Mouse (Mus musculus) heart, embryonic 13.5 days (tissue): Measurements from ENCODE around the gene Glipr1l2. TPM values are rescaled to one million over a fixed set of nuclear protein-coding genes. Genes with fewer than 3 reads are reported as not detected.
"Not testable (repeated sequence)": the region's sequence is repeated elsewhere in the genome, so short reads cannot be mapped to it uniquely, and the experiment has no call there.

Source experiments
- ATAC-seq: fragments of 200-750 bp; cut with Nextera tagmentation; 2 replicates; pipeline ENCODE4 v1.8.0; 2017; ENCODE audit warnings: moderate TSS enrichment; ENCODE audit not compliant: insufficient number of reproducible peaks, low FRiP score, low TSS enrichment; ENCODE audit errors: extremely low read depth
- H3K27ac ChIP-seq: fragments of 300-500 bp; sonication (generic); replicated peaks from 2 replicates; pipeline ENCODE4 v1.5.1; 2015; ENCODE audit warnings: moderate library complexity, mild to moderate bottlenecking, inconsistent platforms
- H3K27me3 ChIP-seq: fragments of 300-500 bp; sonication (generic); replicated peaks from 2 replicates; pipeline ENCODE4 v1.6.1; 2015; ENCODE audit warnings: mild to moderate bottlenecking, inconsistent platforms
- H3K36me3 ChIP-seq: fragments of 300-500 bp; sonication (generic); 2 replicates; pipeline ENCODE4 v1.6.1; 2015; ENCODE audit warnings: mild to moderate bottlenecking, inconsistent platforms
- H3K4me1 ChIP-seq: fragments of 300-500 bp; sonication (generic); 2 replicates; pipeline ENCODE4 v1.6.1; 2015; ENCODE audit warnings: inconsistent platforms
- H3K4me2 ChIP-seq: fragments of 300-500 bp; sonication (generic); 2 replicates; pipeline ENCODE4 v1.6.1; 2015; ENCODE audit warnings: inconsistent platforms, mild to moderate bottlenecking, moderate library complexity
- H3K4me3 ChIP-seq: fragments of 300-500 bp; sonication (generic); 2 replicates; pipeline ENCODE4 v1.5.1; 2015; ENCODE audit warnings: moderate library complexity, mild to moderate bottlenecking, inconsistent platforms
- H3K9ac ChIP-seq: fragments of 300-500 bp; sonication (generic); 2 replicates; pipeline ENCODE4 v1.6.1; 2015; ENCODE audit warnings: inconsistent platforms, mild to moderate bottlenecking, moderate library complexity
- H3K9me3 ChIP-seq: fragments of 300-500 bp; sonication (generic); 2 replicates; pipeline ENCODE4 v1.6.1; 2016; ENCODE audit warnings: inconsistent platforms
- WGBS: fragments of 180-500 bp; shearing (Covaris S2); methylation state at CpG from one replicate; pipeline ENCODE4 v1.1.7; 2015; ENCODE audit warnings: mixed read lengths; 5-methylcytosine and 5-hydroxymethylcytosine counted together
- polyA plus RNA-seq: library from polyadenylated mRNA; unstranded; fragments of >200 nt; fragmentation: Nextera tagmentation; extraction: Ambion mirVana; gene quantifications from 2 replicates; pipeline ENCODE4 v1.2.1, GENCODE M21; 2015

Glipr1l2 gene
- not detected in 2 replicates for polyA plus RNA-seq

DNA sequence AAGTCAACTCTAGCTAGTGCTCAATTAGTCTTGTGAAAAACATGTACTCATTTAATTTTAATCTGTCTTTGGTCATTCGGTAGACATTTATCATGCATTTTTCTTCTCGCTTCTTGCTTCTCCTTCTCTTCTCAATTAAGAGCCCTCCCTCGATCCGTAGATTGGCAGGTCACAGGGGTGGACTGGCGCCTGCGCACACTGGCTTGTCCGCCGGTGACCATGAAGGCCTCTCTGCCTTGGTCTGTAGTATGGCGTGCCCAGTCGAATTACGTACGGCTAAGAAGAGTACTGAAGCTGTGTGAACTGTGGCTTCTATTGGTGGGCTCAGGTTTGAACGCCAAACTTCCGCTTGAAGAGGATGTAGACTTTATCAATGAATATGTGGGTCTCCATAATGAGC, at the start of gene Glipr1l2:
Gene Glipr1l2, plus strand, starts transcription at position 198 of the 400 bp plus-strand sequence.
- H3K4me1 ChIP-seq = no peaks in the 10 kb centered on the region
- no peak within 1 kb of the TSS for H3K4me3 ChIP-seq
- H3K36me3 ChIP-seq = no peaks in the 10 kb centered on the region
- no peaks in the 10 kb centered on the region for H3K27me3 ChIP-seq
- H3K4me2 ChIP-seq = no peak within 1 kb of the TSS
- no peaks in the 10 kb centered on the region for H3K9me3 ChIP-seq
- no peak within 1 kb of the TSS for H3K9ac ChIP-seq
- H3K27ac ChIP-seq = no peak within 1 kb of the TSS
- no peak for ATAC-seq
- WGBS = 90% methylated on average over 14 of the region's 14 CpGs

GRCm38 (mm10) chr10:112043523-112043922, 39.6 kb upstream of the Glipr1l2 start:
- H3K9ac ChIP-seq, H3K36me3 ChIP-seq, H3K27me3 ChIP-seq, H3K4me2 ChIP-seq, H3K27ac ChIP-seq, H3K4me1 ChIP-seq, H3K9me3 ChIP-seq, ATAC-seq, H3K4me3 ChIP-seq: not testable (repeated sequence)
- 71% methylated on average over 9 of the region's 9 CpGs for WGBS

DNA sequence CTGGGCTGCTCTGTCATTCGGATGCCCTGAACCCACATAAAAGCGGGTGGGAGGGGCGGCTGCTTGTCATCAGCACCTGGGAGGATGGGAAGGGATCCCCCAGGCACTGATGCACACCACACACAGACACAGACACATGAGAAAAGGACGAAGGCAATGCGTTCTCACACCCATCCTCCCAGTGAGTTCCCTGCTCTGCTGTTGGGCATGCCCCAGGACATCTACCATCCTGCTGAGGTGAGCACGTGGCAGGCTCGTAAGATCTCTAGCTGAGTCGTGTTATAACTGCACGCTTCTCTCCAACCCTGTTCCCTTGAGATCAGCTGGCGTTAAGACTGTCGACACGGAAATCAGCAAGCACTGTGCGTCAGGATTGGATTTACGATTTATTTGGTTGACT, 38.9 kb upstream of the Glipr1l2 start:
- ATAC-seq, H3K27me3 ChIP-seq, H3K36me3 ChIP-seq, H3K4me2 ChIP-seq, H3K9ac ChIP-seq, H3K4me3 ChIP-seq, H3K9me3 ChIP-seq, H3K27ac ChIP-seq, H3K4me1 ChIP-seq: not testable (repeated sequence)
- 55% methylated on average over 14 of the region's 14 CpGs for WGBS

DNA sequence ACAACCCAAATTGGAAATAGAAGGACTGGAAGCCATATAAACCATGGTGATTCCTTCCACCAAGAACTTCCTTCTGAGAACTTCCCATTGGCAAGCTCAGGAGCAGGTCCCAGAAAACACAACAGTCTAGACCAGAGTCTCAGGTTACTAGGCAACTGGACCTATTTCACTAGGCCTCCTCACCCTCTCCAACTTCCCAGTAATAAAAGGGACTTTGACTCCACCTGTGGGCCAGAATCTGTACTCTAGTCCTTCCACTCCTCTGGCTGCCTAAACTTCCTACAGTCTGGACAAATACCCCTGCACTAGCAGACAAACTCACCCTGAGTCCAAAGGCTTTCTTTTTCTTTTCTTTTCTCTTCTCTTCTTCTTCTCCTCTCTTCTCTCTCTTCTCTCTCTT, 31.9 kb upstream of the Glipr1l2 start:
- H3K9ac ChIP-seq = no peak overlapping the region
- H3K27ac ChIP-seq = no peak overlapping the region
- no peaks in the 10 kb centered on the region for H3K36me3 ChIP-seq
- H3K27me3 ChIP-seq = no peaks in the 10 kb centered on the region
- no peak for ATAC-seq
- no peak overlapping the region for H3K4me3 ChIP-seq
- H3K4me1 ChIP-seq = no peaks in the 10 kb centered on the region
- no peak overlapping the region for H3K4me2 ChIP-seq
- no peaks in the 10 kb centered on the region for H3K9me3 ChIP-seq

- not testable (repeated sequence) for H3K4me3 ChIP-seq, H3K9ac ChIP-seq, ATAC-seq, H3K36me3 ChIP-seq, H3K4me1 ChIP-seq, H3K27me3 ChIP-seq, H3K4me2 ChIP-seq, H3K27ac ChIP-seq, H3K9me3 ChIP-seq
- WGBS = 55% methylated on average over 2 of the region's 2 CpGs
Measured at GRCm38 (mm10) chr10:112051956-112052355, 31.2 kb upstream of the Glipr1l2 start.

DNA sequence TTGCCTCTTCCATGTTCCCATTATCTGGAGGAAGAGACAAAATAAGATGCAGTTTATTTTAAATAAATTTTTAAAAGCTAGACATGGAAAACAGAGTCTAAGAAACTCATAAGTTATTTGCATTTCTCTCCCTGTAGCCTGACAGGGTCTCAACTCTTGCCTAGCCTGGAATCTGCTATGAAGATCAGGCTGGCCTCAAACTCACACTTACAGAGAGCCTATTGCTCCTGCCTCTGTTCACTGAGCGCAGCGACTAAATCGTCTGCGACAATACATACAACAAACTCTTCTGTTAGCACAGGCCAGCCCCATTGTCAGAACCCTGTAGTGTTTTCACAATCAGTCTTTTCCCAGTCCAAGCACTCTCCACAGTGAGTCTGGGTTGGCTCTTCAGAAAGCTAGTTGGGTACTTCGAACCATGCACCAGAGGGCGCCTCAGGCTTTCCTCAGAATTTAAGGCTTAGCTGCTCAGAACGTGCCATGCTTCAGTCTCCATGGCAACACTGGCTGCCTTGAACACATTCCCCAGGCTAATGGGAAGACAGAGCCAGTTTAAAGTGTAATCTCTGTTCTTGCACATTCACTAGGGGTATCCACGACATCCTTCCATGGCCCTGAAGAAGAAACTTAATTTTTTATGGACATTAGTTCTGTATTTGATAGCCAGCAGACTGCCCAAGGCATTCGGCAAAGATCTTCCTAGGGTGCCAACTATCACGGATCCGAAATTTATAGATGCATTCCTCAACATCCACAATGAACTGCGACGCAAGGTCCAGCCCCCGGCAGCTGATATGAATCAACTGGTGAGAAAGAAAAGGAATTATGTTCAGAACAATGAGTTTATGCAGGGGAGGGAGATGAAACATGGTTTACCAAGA, 23.2 kb upstream of the Glipr1l2 start, which contains the start of gene Glipr1l1:
Gene Glipr1l1, plus strand, starts transcription at position 488 of the 881 bp plus-strand sequence.
- Histone ChIP-seq H3K9ac (no peak within 1 kb of the TSS), H3K27ac (no peak within 1 kb of the TSS), H3K9me3 (no peaks in the 10 kb centered on the region), H3K27me3 (no peaks in the 10 kb centered on the region), H3K4me1 (no peaks in the 10 kb centered on the region), H3K4me3 (no peak within 1 kb of the TSS), H3K36me3 (no peaks in the 10 kb centered on the region), H3K4me2 (no peak within 1 kb of the TSS)
- ATAC-seq = no peak
- 55% methylated on average over 14 of the region's 14 CpGs for WGBS

GRCm38 (mm10) chr10:112060583-112060934, 22.6 kb upstream of the Glipr1l2 start:
- WGBS = 81% methylated on average over 6 of the region's 6 CpGs
- H3K4me1 ChIP-seq, ATAC-seq: not testable (repeated sequence)

GRCm38 (mm10) chr10:112080044-112080443, 3.1 kb upstream of the Glipr1l2 start:
- H3K27me3 ChIP-seq = no peaks in the 10 kb centered on the region
- no peaks in the 10 kb centered on the region for H3K9me3 ChIP-seq
- H3K4me1 ChIP-seq = no peaks in the 10 kb centered on the region
- H3K27ac ChIP-seq = no peak overlapping the region
- H3K4me2 ChIP-seq = no peak overlapping the region
- no peaks in the 10 kb centered on the region for H3K36me3 ChIP-seq
- no peak overlapping the region for H3K4me3 ChIP-seq
- no peak overlapping the region for H3K9ac ChIP-seq
- ATAC-seq = no peak
- 20% methylated on average over 2 of the region's 2 CpGs for WGBS

More at GRCm38 (mm10) chr10:112060583-112060934, 22.6 kb upstream of the Glipr1l2 start:
- H3K4me3 ChIP-seq, H3K27me3 ChIP-seq, H3K27ac ChIP-seq, H3K36me3 ChIP-seq, H3K9me3 ChIP-seq, H3K4me2 ChIP-seq, H3K9ac ChIP-seq: not testable (repeated sequence)

GRCm38 (mm10) chr10:112105785-112106184, 22.6 kb downstream of the Glipr1l2 start:
- H3K27me3 ChIP-seq, H3K27ac ChIP-seq, H3K9ac ChIP-seq, H3K4me1 ChIP-seq, H3K4me2 ChIP-seq, H3K4me3 ChIP-seq, H3K36me3 ChIP-seq, ATAC-seq: not testable (repeated sequence)
- 2% methylated on average over 5 of the region's 5 CpGs for WGBS
- H3K9me3 ChIP-seq = peaks cover 16% of the 10 kb centered on the region

- H3K9me3 ChIP-seq = no peaks in the 10 kb centered on the region
- H3K36me3 ChIP-seq = no peaks in the 10 kb centered on the region
- no peak overlapping the region for H3K4me3 ChIP-seq
- ATAC-seq = no peak
- no peaks in the 10 kb centered on the region for H3K4me1 ChIP-seq
- H3K4me2 ChIP-seq = no peak overlapping the region
- no peak overlapping the region for H3K27ac ChIP-seq
- no peaks in the 10 kb centered on the region for H3K27me3 ChIP-seq
- H3K9ac ChIP-seq = no peak overlapping the region
- 83% methylated on average over 7 of the region's 7 CpGs for WGBS
Measured at GRCm38 (mm10) chr10:112110401-112110800, 27.2 kb downstream of the Glipr1l2 start.

DNA sequence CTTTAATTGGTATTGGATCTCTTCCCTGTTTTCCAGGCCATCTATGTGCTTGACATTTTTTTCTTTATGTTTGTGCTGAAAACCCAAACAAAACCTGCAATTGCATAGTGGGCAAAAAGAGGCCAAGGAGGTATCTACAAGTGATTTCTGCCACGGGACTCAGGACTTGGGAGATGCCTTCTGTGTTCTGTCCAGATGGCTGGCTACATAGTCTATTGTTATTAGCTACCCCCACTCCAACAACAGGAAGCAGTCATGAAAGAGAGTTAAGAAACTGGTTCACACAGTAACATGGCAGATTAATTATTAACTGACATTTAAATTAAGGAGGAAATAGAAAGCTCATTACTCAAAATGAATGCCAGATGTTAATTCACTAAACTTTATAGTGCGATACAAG, 41.9 kb downstream of the Glipr1l2 start:
- H3K4me2 ChIP-seq, ATAC-seq, H3K9ac ChIP-seq, H3K4me1 ChIP-seq, H3K36me3 ChIP-seq, H3K27me3 ChIP-seq, H3K9me3 ChIP-seq, H3K27ac ChIP-seq, H3K4me3 ChIP-seq: not testable (repeated sequence)
- WGBS = 65% methylated on average over 2 of the region's 2 CpGs

GRCm38 (mm10) chr10:112127682-112128230, 44.6 kb downstream of the Glipr1l2 start:
- H3K9ac ChIP-seq, H3K36me3 ChIP-seq, H3K4me2 ChIP-seq, H3K4me3 ChIP-seq, H3K27me3 ChIP-seq, H3K27ac ChIP-seq, H3K9me3 ChIP-seq, H3K4me1 ChIP-seq, ATAC-seq: not testable (repeated sequence)
- 66% methylated on average over 6 of the region's 6 CpGs for WGBS
